Mouse (Mus musculus) CD8-positive naive resting alpha-beta T cell, adult 2 months (primary cell): Measurements from ENCODE around the gene Gm2000.
"Not testable (repeated sequence)": the region's sequence is repeated elsewhere in the genome, so short reads cannot be mapped to it uniquely, and the experiment has no call there.

Experiments used
- DNase-seq, 2 experiments: peaks; one replicate each; pipeline ENCODE4 v3.0.0; 2022; ENCODE audit warnings: low read depth in 2 of 2, low spot score in 2 of 2

The Gm2000 gene

DNA sequence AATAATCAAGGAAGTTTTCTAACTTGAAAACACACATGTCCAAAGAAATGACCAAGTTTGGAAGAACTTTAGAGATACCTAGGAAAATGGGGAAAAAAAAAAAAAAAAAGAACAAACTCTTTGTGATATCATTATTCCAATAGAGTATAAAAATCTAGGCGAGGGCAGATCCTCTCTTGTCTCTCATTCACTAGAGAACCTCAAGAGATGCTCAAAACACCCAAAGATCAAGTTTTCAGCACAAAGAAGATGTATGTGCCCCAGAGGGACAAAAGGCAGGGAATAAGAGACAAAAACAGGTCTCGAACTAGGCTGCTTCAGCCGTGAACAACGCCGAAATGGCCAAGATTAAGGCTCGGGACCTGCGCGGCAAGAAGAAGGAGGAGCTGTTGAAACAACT is at the start of gene Gm2000:
Gene Gm2000, plus strand, starts transcription at position 301 of the 400 bp plus-strand sequence.
- no peak for DNase-seq

DNA sequence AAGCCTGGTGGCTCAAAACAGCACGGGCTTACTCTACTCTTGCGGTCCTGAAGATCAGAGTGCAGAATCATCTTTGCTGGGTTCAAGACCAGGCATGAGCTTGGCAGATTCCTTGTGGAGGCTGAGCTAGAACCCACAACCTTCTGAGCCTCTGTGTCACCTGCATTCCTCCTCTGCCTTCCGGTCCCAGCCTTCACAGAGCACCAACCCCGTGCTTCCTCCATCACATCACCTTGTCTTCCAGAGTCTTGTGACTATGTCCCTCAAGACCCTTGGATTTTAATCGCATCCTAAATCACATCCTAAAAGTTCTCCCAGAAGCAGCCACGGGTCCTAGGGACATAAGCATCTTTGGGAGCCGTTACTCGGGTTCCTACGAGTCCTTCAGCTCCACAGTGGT is 42.7 kb upstream of the Gm2000 start:
- DNase-seq = no peak

DNA sequence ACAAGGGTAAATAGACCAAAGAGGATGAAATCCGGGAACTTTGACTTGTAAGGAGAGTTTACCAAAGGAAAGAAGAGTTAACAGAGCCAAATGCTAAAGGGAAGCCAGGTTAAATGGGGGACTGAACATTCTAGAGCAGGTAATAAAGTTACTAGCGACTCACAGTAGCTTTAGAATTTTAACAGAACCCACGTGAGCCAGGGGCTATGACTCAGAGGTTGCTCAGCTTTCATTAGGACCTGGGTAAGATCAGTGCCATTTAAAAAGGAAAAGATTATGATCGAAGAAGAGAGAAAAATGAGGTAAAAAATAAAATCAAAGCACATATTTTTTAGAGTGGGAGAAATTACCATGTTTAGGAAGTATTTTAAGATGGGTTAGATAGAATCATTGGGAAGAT is 25.0 kb upstream of the Gm2000 start:
- no peak for DNase-seq

DNA sequence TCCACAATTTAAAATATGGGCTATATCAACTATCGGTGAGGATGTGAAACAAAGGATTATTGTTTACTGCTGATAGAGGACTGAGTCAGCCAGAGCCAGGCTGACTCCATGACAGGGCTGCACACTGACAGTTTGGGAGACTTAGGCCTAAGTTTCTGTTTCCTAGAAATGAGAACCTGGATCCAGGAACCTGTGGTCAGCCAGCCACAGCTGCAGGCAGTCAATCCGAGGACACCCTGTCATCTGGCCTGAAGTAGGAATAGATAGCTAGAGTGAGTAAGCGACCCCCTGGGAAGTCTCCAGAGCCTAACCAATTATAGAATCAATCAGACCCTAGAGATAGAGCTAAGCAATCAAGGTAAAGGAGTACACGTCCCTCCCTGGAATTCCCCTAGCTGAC is 21.4 kb upstream of the Gm2000 start:
- no peak for DNase-seq

DNA sequence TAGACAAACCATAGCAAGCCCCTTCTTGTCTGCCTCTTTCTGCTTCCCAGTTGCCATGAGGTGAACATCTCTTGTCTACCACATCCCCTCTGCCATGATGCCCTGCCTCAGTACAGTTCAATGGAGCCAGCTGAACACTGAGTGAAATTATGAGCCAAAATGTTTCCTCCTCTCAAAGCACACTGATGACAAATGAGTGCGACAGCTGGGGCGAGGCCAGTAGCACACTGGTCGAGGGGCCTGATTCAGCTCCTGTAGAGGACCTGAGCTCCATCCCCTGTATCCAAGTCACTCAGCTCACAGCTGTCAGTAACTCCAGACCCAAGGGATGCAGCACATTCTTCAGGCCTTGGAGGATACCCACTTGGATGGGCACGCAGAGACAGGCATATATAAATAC is 20.2 kb upstream of the Gm2000 start:
- no peak for DNase-seq

DNA sequence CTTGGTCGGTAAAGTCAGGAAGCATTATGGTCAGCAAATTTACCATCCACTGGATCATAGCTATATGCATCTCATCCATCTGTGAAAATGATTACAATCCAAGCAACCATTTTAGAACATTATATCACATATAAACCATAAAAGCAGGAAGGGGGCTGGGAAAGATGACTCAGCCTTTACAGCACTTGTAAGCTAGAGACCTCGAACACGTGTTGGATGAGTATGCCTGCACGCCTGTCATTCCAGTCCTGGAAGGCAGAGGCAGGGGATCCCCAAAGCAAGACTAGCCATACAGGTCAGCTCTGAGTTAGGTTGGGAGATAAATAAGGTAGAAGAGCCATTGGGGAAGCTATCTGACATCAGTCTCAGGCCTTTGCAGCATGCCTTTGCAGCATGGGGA is 16.8 kb upstream of the Gm2000 start:
- DNase-seq = no peak

DNA sequence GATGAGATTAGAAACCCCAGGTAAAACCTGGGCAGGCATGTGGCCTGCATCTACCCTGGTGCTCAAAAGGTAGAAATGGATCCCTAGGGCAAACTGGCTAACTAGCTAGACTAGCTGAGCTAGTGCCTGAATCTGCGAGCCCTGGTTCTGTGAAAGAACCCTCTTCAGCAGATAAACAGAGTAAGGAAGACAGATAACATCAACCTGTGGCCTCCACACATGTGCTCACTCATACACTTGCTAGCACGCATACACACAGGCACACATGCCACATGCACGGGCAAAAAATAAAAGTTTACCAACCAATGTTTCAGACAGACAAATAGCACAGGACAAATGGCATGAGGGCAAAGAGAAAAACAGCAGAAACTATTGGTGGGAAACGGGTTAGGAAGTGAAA is 15.4 kb upstream of the Gm2000 start:
- DNase-seq = no peak

DNA sequence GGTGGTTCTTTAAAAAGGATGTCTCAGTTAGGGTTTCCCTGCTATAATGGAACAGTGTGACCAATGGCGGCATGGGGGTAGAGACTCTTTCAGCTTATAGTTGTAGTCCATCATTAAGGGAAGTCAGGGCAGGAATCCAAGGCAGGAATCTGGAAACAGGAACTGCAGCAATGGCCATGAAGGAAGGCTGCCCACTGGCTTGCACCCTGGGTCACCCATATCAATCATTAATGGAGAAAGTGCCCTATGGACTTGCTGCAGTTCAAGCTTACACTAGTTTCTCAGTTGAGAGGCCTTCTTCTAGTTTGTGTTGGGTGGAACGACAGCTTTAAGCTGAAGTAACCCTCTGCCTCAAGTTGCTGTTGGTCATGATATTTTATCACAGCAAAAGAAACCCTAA is 13.4 kb upstream of the Gm2000 start:
- DNase-seq = no peak

DNA sequence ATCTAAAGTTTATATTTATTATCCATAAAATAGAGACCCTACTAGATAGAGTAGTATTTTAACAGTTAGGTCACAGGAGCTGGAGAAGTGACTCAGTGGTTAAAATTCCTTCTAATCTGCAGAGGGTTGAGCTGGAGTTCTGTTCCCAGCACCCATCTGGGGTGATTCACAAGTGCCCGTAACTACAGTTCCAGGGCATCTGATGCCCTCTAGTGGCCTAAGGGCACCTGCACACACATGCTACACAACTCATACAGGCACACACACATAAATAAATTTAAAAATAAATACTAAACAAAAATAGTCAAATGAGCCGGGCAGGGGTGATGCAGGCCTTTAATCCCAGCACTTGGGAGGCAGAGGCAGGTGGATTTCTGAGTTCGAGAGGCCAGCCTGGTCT is 15.4 kb downstream of the Gm2000 start:
- no peak for DNase-seq

DNA sequence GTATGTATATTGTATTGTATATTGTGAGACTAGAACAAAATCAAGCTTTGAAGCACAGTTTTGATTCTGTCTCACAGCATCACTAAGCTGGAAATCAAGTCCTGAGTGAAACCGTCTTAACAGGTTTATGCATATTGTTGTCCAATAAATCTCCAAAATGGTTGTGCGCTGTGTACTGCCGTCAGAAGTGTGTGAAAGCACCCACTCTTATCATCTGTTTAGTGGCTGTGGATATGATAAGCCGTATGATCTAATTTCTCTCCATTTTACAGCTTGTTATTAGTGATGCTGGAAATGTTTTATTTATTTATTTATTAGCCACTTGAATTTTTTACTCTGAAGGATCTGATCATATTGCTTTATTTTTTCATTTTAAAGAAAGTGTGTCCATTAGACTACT is 20.4 kb downstream of the Gm2000 start:
- DNase-seq = no peak

DNA sequence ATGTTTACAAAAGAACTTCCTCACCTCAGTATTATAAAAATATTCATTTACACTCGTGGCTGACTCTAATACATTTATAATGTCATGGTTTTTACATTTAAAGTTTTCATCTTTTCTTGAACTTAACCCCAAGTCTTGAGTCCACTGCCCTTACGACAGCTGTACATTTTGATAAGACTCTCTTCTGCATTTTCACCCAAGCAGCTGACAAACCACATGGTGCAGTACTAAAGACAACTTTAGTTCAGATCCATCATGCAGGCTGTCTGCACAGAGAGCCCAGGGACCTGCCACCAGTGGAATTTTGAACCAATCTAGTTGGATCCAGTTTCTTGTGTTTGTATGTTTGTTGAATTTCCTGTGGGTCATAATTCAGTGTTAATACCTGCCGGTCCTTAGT is 21.0 kb downstream of the Gm2000 start:
- no peak for DNase-seq

DNA sequence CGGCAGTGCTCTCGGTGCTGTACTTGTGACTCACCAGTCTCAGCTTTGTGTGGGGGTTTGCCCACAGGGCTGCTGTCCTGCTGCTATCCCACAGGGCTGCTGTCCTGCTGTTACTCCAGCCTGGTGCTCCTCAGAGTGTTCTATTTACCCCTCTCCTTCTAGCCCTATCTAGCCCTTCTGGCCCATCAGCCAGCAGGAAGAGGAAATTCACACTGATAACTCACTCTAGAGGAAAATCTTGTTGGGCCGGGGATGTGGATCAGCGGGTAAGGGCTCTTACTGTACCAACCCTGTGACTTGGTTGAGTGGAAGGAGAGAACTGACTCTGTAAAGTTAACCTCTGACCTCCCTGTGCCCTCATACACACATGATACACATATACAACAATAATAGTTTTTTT is 27.3 kb downstream of the Gm2000 start:
- DNase-seq = no peak

DNA sequence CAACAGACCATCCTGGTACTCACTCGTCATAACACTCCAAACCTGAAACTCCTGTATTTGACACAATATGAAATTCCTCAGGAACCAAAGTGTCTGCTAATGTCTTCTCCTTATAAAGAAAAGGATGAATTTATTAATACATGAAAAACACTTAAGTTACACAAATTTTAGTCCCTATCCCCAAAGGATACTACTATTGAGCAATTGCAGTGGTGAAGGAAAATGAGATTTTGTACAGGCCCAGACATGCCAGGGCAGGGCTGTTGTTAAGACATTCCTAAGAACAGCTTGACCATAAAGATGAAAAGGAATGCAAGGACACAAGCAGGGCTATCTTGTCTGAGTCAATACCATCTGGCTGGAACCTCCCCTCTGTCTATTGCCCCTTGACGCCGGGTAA is 34.3 kb downstream of the Gm2000 start:
- DNase-seq = not testable (repeated sequence)

DNA sequence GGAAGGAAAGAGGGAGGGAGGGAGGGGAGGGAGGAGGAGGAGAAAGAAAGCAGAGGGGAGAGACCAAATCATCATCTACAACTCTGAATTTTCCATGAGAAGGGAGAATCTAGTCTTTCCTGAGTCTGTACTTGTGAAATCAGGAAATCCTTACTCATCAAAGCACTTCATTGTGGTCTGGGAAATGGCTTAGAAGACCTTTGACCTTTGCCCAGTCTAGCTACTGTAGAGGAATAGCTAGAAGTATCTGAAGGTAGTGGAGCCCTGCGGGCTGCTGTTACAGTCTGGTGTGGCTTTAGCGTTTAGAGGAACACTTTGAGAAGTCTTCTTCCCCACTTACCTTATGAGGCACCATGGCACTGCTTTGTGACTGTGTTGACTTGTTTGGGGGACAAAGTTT is 36.7 kb downstream of the Gm2000 start:
- DNase-seq = no peak

DNA sequence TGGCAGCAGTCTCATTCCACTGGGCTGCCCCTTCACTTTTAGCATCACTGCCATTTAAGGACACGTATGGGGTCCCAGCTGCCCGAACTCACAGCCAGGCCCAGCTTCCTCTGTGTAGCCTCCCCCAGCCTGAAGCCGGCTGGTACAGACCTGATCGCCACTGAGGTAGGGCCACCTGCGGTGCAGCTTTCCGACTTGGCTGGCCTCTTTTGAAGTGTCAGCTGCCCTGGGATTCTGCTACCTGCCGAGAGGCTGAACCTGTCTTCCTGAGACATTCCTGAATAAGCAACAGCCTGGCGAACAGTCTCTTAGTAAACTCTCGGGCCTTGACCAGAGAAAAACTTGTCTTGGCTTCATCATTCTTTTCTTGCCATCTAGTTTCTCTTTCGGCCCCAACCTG is 37.4 kb downstream of the Gm2000 start:
- DNase-seq = no peak

DNA sequence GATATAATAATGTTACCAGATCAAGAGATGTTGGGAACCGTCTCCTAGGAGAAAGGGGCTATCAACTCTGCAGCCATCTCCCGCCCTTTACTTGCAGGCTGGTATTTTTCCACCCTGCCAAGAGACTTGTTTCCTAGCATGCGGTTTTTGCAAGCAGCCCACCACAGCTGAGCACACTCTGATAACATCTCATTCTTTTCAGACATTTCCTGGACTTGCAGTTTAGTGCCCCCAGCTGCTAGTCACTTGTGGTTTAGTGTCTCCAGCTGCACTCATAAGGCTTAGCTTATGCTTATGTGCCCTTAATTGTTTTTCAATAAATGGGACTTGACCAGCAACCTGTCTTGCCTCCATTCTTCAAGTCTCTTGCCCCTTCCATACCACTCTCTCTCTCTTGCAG is 42.2 kb downstream of the Gm2000 start:
- DNase-seq = peak in 1 of 2 experiments; percentile 28

DNA sequence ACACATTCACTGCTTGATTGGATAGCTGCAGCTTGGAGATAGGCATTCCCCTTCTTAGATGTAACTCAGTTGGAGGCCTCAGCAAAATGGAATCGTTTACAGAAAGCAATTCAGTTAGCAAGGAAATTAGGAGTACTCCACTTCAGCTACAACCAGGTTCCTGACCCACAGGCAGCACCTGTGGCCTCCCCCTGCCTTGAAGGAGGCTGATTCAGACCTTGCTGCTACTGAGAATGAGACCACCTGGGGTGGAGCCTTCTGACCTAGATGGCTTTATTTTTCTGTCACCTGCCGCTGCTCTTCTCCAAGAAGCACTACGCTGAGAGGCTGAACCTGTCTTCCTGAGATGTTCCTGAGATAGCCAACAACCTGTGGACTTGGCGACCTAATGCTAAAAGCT is 42.7 kb downstream of the Gm2000 start:
- DNase-seq = peak in 1 of 2 experiments; percentile 2
